Mouse (Mus musculus): ENCODE measurements at regions not wholly inside any gene's neighbourhood (a gene's known extent, or its start where the extent isn't known, plus 50 kb on each side); places are given as distances from the start of the nearest gene placed in this dataset.
"Not testable (repeated sequence)": the region's sequence is repeated elsewhere in the genome, so short reads cannot be mapped to it uniquely, and the experiment has no call there.

DNA sequence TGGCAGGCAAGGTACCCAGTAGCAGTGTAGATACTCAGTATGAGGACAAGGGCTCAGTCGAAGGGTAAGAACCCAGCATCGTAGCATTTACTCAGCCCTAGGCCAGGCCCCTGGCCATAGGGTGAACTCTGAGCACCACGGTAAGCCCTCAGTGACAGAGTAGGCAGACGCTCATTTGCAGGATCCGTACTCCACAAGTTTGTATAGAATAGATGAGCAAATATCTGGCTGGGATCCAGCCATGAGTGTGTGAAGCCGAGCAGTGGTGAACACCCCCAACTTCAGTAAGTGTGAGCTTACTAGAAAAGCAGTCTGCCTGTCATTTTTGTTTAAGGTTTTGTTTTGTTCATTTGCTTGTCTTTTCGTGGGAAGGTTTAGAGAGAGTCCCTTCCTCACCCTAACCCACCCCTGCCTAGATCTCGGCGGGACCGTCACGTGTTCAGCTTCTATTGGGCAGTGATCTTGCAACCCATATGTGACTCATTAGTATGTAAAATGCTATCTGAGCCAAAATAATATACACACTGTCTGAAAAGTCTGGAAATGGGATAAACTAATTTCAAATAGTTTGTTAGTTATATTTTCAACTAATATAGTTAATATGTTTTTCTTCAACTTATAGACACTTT is 76.3 kb downstream of the Gm5447 start:
- no peak for DNase-seq
- intact Hi-C loops (cut with DNase I): no loop called here

DNA sequence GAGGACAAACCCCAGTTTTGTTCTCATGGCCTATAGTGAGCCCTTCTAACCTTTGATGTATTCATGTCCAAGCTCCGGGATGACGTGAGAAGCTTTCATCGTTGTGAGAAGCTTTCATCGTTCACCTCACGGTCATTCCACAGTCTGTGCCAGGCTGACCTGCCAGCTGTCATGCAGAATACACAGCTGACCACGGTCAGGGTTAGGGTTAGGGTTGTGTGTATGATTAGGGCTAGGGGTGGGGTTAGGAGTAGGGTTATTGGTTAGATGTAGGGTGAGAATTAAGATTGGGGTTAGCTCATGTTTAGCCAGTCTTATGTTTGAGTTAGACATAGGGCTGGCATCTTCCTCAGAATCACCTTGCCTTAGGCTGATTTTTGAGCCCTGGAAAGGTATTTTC is 77.6 kb downstream of the Gm5447 start:
- DNase-seq; intact Hi-C loops (cut with DNase I): not testable (repeated sequence)

DNA sequence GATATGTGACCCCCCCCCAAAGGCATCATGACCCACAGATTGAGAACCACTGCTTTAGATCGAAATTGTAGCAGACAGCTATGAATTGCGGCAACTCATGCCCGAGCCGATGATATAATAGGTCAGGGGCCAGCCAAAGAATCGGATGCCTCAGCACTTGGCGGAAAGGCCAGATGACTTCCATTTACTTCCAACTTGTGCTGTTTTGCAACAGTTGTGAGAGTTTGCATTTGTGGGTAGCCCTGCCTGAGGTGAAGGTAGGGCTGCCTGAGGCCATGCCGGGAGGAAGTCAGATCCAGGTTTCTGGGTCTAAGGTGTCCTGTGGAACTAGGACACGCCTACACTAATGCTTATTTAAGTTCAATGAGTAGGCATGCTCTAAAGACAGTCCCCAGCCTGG is 80.4 kb downstream of the Gm5447 start:
- intact Hi-C loops (cut with DNase I): no loop called here
- no peak for DNase-seq

DNA sequence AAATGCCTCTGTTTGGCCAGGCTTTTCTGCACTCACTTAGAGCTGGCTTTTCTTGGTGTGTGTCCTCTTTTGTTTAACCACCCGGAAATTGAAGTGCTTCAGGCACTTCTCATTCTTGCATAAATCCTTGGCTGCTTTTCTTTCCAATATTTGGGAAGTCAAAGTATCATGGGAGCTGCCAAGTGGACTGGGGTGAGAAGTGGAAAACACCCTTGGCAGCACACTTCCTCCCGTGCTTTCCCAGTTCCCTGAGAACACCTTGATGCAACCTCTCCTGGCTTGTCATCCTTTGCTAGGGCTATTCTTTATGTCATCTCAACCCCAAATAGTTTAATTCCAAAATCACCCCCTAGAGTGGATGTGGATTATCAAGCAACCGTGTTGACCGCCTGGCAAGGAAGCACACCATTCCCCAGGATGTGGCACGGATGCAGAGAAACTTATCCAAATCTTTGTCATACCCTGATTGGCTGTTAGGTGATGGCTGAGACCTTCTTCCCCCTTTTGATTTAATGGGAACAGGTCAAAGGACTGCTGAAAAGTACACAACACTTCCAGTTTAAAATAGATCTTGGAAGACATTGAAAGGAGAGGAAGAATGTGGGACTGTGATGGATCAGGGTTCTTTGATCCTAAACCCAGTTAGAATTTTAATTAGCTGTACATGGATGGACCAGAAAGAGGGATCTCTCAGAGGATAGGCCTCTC is 81.5 kb downstream of the Gm5447 start:
- no peak for DNase-seq
- intact Hi-C loops (cut with DNase I): no loop called here

DNA sequence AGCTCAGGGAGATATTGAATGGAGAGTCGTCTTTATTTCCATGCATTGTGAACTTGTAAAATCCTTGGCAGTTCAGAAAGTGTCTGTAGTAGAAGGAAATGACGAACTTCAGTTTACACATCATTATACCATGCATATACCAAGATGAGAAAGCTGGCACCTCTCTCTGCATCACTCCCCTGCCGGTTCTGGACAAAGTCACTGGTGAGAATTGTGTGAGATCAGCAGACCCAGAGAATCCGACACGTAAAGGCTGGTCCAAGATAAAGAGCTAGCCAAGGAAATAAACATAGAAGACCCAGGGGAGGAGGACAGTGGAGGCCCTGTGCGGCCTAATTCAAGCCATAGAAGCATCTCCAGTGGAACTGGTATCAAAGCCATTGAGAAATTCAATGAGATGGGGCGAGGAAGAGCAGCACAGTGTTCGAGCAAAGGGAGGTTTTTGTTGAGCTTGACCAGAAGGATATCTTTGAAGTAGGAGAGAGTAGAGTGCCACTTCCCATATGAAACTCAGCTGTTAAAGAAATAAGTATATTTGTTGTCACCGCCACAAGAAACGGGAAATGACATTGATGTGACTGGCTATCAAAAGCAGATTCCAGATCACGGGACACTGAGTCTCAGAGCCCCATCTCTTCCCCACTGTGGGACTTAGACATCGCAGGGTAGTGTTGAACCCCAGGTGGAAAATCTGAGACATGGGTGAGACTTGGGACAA is 82.3 kb downstream of the Gm5447 start:
- intact Hi-C loops (cut with DNase I): no loop called here
- no peak for DNase-seq

DNA sequence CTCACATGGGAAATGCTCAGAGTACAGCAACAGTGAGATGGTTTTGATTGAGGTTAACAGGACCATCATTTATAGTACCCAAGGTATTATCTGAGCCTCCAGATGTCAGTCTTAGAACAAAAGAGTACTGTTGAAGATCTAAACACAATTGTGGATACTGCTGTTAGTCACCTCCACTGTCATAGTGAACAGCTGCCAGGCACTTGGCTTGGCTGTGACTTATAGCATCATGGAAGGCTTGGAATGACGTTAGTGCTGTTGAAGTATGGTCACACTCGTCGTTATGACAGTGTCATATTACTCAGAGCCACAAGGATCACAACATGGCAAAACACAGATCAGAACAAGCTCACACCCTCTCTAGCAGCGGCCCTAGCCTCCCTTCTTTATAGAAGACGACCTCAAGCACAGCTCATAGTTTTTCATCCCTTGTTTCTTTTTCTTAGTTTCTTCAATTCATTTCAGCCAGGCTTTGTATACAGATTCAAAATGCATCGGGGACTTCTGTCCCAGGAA is 87.0 kb downstream of the Gm5447 start:
- no peak for DNase-seq
- intact Hi-C loops (cut with DNase I): no loop called here

DNA sequence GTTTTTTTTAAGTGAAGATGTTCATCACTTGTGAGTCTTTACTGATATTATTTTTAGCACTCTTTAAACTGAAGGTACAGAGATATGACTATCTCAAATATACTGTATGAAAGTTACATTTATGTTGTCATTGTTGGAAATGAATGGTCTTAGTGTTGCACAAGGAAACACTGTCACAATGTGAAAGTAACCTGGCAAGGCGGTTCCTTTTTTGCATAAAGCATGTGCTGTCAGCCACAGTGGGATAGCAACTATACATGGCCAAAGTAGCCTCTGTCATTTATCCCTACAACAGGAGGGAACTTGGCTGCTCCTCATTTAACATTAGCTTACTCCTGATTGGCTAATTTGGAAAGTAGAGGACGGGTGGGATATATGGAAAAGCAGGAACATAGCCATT is 94.3 kb downstream of the Gm5447 start:
- DNase-seq: no peak
- intact Hi-C loops (cut with DNase I): no loop called here

DNA sequence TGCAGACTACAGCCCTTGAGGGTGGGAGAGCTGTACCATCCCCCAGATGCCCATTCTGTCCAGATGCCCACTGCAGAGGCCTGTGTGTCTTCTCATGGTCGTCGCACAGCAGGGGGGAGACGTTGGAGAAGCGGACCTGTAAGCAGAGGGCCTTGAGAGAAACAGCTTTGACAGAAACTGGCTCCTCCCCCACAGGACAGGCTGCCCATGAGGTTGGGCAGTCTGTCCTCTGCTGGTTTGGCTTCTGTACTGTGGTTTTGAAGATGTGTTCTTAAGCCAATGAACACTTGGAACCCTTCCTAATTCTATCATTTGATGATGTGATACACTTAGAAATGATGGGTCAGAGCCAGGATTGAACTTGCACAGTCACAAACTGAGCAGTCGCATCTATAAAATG is 102.5 kb downstream of the Gm5447 start:
- intact Hi-C loops (cut with DNase I): no loop called here
- DNase-seq: no peak

DNA sequence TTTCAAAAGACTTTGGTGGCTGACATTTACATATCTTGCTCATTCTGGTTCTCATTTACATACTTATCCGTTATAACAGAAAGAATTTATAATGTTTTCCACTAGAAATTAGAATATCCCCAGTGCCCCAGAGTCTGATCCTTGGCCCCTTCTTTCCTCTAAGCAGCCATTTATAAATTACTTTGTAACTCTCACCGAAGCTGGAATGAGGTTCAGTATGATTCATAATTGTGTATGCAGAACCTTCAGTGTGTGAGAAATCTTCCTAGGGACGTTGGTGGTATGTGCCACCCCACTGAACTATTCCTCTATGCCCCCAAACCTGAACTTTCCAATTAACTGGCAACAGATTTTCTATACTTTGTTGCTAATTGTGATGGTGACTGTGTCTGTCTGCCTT is 104.7 kb downstream of the Gm5447 start:
- no peak for DNase-seq
- intact Hi-C loops (cut with DNase I): no loop called here

DNA sequence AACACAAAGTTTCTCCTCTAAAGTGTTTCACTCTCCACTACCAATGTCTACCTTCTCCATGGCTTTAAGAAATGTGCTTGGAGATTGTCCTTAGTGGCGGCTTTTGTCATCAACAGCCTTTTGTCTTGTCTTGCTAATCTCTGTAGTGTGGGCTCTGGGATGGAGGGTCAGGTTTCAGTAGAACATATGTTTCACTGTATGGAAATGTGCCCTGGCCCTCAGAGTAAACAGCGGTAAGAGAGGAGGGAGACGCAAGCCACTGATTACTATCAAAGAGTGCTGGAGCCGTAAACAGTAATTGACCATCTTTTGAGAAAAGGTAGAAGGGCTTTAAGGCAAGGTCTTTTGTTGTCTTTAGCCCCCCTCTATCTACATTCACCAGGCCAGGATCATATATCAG is 106.2 kb downstream of the Gm5447 start:
- no peak for DNase-seq
- intact Hi-C loops (cut with DNase I): loop anchor here (5.0 kb wide), 3 partner anchors 178 to 552 kb away; partner anchors contain the start of genes A530084C06Rik and Foxq1

DNA sequence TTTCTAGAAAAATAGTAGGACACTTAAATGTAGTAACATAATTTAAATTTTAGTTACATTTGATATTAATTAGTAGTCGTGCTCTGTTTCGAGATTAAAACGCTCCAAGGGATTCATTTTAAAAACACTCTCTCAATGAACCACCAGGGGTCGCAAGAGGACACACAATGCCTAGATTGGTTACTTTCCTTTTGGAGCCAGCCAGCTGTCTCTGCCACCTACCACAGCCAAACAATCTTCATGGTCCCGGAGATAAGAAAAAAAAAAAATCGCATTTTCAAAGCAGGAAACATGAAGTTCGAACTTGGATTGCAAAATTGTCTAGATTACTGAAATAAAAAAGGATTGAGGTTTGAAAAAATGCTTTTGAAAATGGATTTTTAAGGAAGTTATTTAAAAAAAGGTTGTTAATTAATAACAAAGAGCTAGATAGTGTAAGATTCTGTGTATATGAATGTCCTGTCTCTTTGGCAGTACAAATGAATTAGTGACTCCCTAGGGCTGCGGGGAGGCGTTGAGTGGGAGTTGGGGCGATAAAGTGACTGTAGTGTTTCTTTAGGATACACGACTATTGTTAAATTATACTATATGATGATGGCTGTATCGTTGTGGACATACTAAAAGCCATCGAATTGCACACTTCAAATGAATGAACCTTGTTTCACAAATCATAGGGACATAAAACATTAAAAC is 108.6 kb downstream of the Gm5447 start:
- peak; percentile 53 to 79 for DNase-seq
- intact Hi-C loops (cut with DNase I): loop anchor here (1.0 to 5.0 kb wide), 5 partner anchors 180 to 576 kb away; partner anchors contain the start of genes A530084C06Rik and Foxq1

DNA sequence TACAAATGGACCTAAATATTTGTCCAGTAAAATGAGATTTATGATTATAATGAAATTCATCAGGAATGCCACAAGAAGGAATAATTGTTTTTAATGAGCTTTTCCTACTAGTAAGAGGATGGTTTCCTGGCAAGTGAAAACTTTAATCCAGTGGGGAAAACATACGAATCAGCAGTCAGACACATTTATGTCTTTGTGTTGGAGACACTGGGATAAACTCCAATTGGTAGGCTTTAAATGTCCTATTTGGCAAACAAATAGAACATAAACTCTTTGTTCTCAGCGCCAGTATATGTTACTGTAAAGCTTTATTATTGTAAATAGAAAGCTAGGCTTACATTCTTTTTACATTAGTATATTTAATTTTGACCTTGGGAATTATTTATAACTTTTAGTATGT is 127.0 kb downstream of the Gm5447 start:
- intact Hi-C loops (cut with DNase I): no loop called here
- no peak for DNase-seq

DNA sequence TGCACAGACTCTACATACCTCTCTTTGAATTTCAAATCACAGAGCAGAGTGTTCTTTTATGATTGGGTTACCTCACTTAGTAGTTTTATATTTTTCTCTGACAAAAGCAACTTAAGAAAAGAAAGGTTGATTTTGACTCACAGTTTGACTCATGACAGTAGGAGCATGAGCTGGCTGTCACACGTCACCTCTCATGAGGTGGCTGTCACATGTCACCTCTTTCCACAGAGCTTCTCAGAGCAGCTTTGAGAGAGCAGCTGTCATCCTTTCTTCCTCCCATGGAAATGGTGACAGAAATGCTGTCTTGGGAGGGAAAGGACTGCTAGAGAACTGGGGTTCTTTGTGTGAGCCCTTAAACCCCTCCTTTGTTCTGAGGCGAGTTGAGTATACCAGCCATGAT is 133.4 kb downstream of the Gm5447 start:
- intact Hi-C loops (cut with DNase I): no loop called here
- no peak for DNase-seq

DNA sequence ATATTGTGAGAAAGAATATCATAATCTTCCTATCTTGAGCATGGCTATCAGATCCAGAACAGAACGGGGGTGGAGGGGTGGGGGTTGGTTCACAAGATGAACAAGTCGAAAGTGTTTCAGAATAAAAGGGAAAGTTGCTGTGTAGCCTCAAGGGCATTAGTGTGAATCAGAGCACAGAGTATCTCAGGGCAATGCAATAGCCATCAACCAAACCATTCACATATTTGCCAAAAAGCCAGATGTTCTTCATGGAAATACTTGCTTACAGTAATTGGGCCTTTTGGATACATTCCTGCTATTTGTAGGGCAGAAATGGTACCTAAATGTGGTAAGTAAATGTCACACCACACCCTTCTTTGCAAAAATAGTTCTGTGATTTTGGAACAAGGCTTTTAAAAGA is 135.2 kb downstream of the Gm5447 start:
- intact Hi-C loops (cut with DNase I): no loop called here
- DNase-seq: no peak

DNA sequence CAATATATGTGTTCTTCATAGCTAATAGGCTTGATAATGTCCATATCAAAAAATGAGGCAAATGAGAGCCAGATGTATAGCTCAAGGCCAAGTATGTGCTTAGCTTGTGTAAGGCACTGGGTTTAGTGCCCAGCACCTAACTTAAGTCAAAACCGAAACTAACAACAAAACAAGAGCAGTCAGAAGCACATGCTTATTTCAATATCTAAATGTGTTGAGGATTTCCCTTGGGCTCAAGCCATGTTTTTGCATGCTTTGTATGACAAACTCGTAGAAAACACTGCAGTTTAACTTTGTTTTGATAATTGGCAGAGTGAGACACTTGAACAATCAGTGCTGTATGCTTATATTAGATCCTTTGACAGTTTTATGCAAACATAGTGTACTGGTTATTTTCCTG is 148.7 kb downstream of the Gm5447 start:
- intact Hi-C loops (cut with DNase I): no loop called here
- DNase-seq: no peak

DNA sequence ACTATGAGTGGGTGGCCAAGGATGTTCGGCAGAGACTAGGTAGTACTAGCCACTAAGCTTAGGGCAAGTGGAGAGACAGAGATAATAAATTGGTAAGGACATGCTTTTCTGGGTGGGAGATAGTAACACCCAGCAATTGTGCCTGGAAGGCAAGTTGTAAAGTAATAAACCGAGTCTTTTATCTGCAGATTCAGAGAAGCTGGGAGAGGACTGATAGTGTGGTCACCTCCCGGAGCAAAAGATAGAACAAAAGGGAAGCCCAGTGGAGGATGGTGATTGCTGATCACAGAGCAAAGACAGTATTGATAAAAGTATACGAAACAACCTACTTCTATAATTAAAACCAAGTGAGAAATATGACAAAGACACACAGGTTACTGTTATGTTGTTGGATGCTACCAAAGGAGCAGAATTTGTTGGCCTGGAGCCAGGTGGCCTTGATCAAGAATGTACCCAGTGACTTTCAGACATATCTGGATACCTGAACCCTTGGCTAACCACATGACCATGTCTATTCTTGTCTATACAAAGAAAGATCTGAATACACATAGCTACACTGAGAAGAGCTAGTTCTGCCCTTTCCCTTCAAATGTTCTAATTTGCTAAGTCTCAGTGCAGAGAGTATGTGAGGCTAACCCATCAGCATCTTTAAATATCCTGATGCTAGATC is 150.7 kb downstream of the Gm5447 start:
- intact Hi-C loops (cut with DNase I): no loop called here
- no peak for DNase-seq

DNA sequence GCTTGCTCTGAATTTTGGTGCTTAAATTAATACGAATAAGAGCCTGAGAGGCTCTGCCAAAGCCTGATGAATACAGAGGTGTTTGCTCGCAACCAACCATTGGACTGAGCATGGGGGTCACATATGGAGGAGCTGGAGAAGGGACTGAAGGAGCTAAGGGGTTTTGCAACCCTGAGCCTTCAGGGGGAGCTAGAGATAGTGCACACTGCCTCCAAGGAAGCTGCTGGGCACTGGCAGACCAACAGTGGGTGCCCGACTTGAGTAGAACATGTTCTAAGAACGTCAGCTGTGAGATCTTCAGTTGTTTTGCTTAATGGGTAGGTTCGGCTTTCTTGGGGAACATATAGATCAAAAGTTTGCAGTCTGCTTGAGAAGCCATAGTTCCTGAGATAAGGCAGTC is 158.5 kb downstream of the Gm5447 start:
- peak in 1 of 2 experiments; percentile 1 for DNase-seq

DNA sequence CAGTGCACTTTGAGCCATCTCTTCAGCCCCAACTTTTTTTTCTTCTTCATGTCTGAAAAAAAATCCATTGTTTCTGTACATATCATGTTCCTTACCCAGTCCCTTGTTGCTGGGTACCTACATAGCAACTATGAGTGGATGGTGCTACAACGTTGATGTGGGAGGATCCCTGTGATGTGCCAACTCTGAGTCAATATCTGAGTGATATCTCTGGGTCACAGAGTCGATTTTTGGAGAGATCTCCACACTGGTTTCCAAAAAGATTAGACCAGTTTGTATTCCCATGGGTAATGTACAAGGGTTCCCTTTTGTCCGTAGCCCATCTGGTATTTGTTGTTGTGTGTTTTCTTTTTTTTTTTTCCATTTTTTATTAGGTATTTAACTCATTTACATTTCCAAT is 165.7 kb downstream of the Gm5447 start:
- no peak for DNase-seq
- intact Hi-C loops (cut with DNase I): no loop called here

More for the DNA sequence above, 158.5 kb downstream of the Gm5447 start:
- intact Hi-C loops (cut with DNase I): no loop called here

DNA sequence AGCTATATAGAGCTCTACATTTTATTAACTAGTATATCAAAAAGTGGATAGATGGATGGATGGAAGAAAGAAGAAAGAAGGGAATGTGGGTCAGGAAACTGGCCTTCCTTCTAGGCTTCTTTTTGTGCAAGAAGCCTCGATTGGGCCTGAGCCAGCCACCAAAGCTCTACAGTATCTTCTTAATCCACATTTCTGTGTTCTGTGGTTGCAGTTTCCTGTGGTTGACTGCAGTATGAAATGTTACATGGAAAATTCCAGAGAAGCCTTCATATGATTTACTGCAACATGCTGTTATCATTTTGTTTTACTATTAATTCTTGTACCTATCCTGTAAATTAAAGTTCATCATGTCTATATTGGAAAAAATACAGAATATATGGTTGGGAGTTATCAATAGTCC is 173.3 kb downstream of the Gm5447 start:
- DNase-seq: no peak
- intact Hi-C loops (cut with DNase I): no loop called here

DNA sequence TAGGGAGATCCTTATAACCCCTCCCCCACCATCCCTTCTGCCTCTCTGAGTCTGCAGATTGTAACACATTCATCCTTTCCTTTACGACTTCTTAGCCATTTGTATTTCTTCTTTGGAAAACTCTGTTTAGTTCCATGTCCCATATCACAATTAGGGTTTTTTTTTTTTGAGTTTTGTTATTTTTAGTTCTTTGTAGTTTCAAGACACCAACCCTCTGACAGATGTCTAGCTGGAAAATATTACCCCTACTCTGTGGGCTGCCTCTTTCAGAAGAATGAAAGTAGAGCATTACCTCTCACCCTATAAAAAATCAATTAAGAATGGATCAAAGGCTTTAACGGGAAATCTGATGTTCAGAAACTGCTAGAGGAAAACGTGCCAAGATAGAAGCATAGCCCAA is 180.1 kb downstream of the Gm5447 start:
- intact Hi-C loops (cut with DNase I): no loop called here
- no peak for DNase-seq

Data from heart, postnatal 14 days (tissue).